Mouse (Mus musculus) lung, postnatal 36 days (tissue): ENCODE measurements around the gene Pbld2.
A peak's percentile ranks its signal among the peaks of the same experiment; 100 is the strongest.

Experiments
- DNase-seq: peaks from one replicate; pipeline ENCODE4 v3.0.0; 2022; ENCODE audit warnings: mixed read lengths

The Pbld2 gene

GRCm38 (mm10) chr10:63023749-63024579 lies at the start of gene Pbld2, which contains the start of gene Hnrnph3:
Pbld2 (plus strand) TSS chr10:63024315.
Hnrnph3 (minus strand) TSS chr10:63024217.
- peak; percentile 97 for DNase-seq

GRCm38 (mm10) chr10:62979667-62980038 lies 44.5 kb upstream of the Pbld2 start:
- no peak for DNase-seq

GRCm38 (mm10) chr10:62980039-62980954 lies 43.8 kb upstream of the Pbld2 start, which contains the start of gene Rufy2:
Rufy2 (plus strand) TSS chr10:62980223.
- peak; percentile 88 for DNase-seq

GRCm38 (mm10) chr10:62984072-62984471 lies 40.0 kb upstream of the Pbld2 start:
- DNase-seq = no peak

GRCm38 (mm10) chr10:62984495-62984894 lies 39.6 kb upstream of the Pbld2 start:
- DNase-seq = no peak

GRCm38 (mm10) chr10:62987341-62987740 lies 36.8 kb upstream of the Pbld2 start:
- DNase-seq = peak; percentile 29

GRCm38 (mm10) chr10:62990636-62991035 lies 33.5 kb upstream of the Pbld2 start:
- no peak for DNase-seq

- no peak for DNase-seq
These were observed 30.1 kb upstream of the Pbld2 start for GRCm38 (mm10) chr10:62993991-62994390.

- no peak for DNase-seq
These were observed 23.5 kb upstream of the Pbld2 start for GRCm38 (mm10) chr10:63000584-63000983.

GRCm38 (mm10) chr10:63003252-63003651 lies 20.9 kb upstream of the Pbld2 start:
- DNase-seq = no peak

GRCm38 (mm10) chr10:63004556-63004955 lies 19.6 kb upstream of the Pbld2 start:
- no peak for DNase-seq

- DNase-seq = peak; percentile 17
These were observed 15.9 kb upstream of the Pbld2 start for GRCm38 (mm10) chr10:63008193-63008592.

- DNase-seq = no peak
These were observed 13.8 kb upstream of the Pbld2 start for GRCm38 (mm10) chr10:63010268-63010667.

GRCm38 (mm10) chr10:63011556-63011955 lies 12.6 kb upstream of the Pbld2 start:
- no peak for DNase-seq

- no peak for DNase-seq
These were observed 10.6 kb upstream of the Pbld2 start for GRCm38 (mm10) chr10:63013476-63013875.

GRCm38 (mm10) chr10:63014168-63014567 lies 9.9 kb upstream of the Pbld2 start:
- DNase-seq = peak; percentile 46

GRCm38 (mm10) chr10:63019304-63019703 lies 4.8 kb upstream of the Pbld2 start:
- DNase-seq = no peak

- DNase-seq = no peak
These were observed 2.4 kb upstream of the Pbld2 start for GRCm38 (mm10) chr10:63021702-63022101.

GRCm38 (mm10) chr10:63022541-63023120 lies 1.5 kb upstream of the Pbld2 start:
- DNase-seq = no peak

GRCm38 (mm10) chr10:63023121-63023748 lies 880 bp upstream of the Pbld2 start:
- peak; percentile 75 for DNase-seq

- DNase-seq = peak; percentile 84
These were observed 430 bp downstream of the Pbld2 start for GRCm38 (mm10) chr10:63024580-63024910.

- peak; percentile 46 for DNase-seq
These were observed 901 bp downstream of the Pbld2 start for GRCm38 (mm10) chr10:63025016-63025415.
